Mouse (Mus musculus) embryonic facial prominence, embryonic 14.5 days (tissue): ENCODE results near the gene Camta1. TPM values are rescaled to one million over a fixed set of nuclear protein-coding genes. Genes with fewer than 3 reads are reported as not detected.

Experiments
- ATAC-seq: fragments of 200-750 bp; cut with Nextera tagmentation; 2 replicates; pipeline ENCODE4 v1.8.0; 2017; ENCODE audit warnings: low read depth, moderate number of reproducible peaks, moderate TSS enrichment
- DNase-seq: peaks from one replicate; pipeline ENCODE4 v3.0.0-alpha.2; 2015; ENCODE audit warnings: low spot score
- H3K27ac ChIP-seq: fragments of 300-500 bp; sonication (generic); replicated peaks from 2 replicates; pipeline ENCODE4 v1.5.1; 2014; ENCODE audit warnings: low read depth, mild to moderate bottlenecking, low read length, moderate library complexity
- H3K27me3 ChIP-seq: fragments of 300-500 bp; sonication (generic); replicated peaks from 2 replicates; pipeline ENCODE4 v1.6.1; 2014; ENCODE audit warnings: low read length; ENCODE audit not compliant: control insufficient read depth, insufficient read depth
- H3K36me3 ChIP-seq: fragments of 300-500 bp; sonication (generic); 2 replicates; pipeline ENCODE4 v1.6.1; 2014; ENCODE audit warnings: low read length, mixed read lengths; ENCODE audit not compliant: control insufficient read depth, insufficient read depth
- H3K4me1 ChIP-seq: fragments of 300-500 bp; sonication (generic); 2 replicates; pipeline ENCODE4 v1.6.1; 2014; ENCODE audit warnings: antibody characterized with exemption, low read length; ENCODE audit not compliant: control insufficient read depth, insufficient read depth
- H3K4me2 ChIP-seq: fragments of 300-500 bp; sonication (generic); 2 replicates; pipeline ENCODE4 v1.6.1; 2014; ENCODE audit warnings: low read depth, mild to moderate bottlenecking, low read length, moderate library complexity, mixed read lengths
- H3K4me3 ChIP-seq: fragments of 300-500 bp; sonication (generic); 2 replicates; pipeline ENCODE4 v1.5.1; 2014; ENCODE audit warnings: low read depth, mild to moderate bottlenecking, low read length
- H3K9ac ChIP-seq: fragments of 300-500 bp; sonication (generic); 2 replicates; pipeline ENCODE4 v1.6.1; 2014; ENCODE audit warnings: low read depth, mild to moderate bottlenecking, low read length, moderate library complexity, mixed read lengths
- H3K9me3 ChIP-seq: fragments of 300-500 bp; sonication (generic); 2 replicates; pipeline ENCODE4 v1.6.1; 2016; ENCODE audit warnings: low read length; ENCODE audit not compliant: control insufficient read depth
- WGBS: fragments of 180-500 bp; shearing (Covaris S2); extraction: QIAGEN DNeasy Blood & Tissue Kit; methylation state at CpG from one replicate; pipeline ENCODE4 v1.1.7; 2014; 5-methylcytosine and 5-hydroxymethylcytosine counted together
- polyA plus RNA-seq: library from polyadenylated mRNA; unstranded; fragments of >200 nt; fragmentation: Nextera tagmentation; extraction: Ambion mirVana; gene quantifications from 2 replicates; pipeline ENCODE4 v1.2.1, GENCODE M21; 2014

Gene Camta1
- polyA plus RNA-seq, 1 experiment from 2014 or later: 77.3 TPM

DNA sequence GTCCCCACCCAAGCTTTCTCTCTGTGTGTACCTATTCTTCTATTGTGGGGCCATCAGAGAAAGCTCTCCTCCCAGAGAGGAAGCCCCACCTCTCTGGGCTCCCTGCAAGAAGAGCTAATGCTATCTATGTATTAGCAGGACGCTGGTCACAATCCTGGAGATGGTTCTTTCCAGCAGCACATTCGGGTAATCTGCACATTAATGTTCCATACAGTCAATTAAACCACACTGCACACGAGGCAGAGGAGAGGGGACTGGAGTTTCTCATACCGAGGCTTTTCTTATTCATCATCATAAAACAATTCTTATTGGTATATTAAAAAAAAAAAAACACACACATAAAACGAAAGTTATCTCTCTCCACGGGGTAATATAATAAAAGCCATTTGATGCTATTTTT lies 409.8 kb downstream of the Camta1 start:
- WGBS: 66% methylated on average over 6 of the region's 6 CpGs
- Histone ChIP-seq H3K27ac (no peak overlapping the region), H3K36me3 (no peaks in the 10 kb centered on the region), H3K9ac (no peak overlapping the region), H3K4me1 (0 out of 2 replicates have a peak, but pooled peaks cover 2% of the 10 kb centered on the region), H3K4me3 (no peak overlapping the region), H3K9me3 (no peaks in the 10 kb centered on the region), H3K27me3 (no peaks in the 10 kb centered on the region), H3K4me2 (no peak overlapping the region)
- ATAC-seq (no peak), DNase-seq (no peak)

DNA sequence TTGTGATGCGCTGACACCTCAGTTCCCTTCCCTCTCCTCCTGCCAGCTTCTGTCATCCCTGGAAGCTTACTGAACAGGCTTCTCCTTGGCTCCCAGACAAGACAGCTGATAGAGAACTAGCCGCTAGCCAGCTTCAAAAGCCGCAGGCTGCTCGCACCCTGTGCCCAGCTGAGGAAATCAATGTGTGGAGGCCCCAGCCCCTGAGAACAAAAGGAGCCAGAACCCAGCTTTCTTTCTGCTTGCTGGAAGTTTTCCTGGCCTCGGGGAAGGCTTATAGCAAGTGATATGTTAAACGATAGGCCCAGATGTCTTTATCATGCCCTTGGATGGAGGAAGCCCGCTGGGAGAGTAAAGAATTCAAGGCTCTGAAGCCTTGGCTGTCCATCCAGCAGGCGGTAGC lies 411.7 kb downstream of the Camta1 start:
- 14% methylated on average over 8 of the region's 8 CpGs for WGBS
- H3K9me3 ChIP-seq: no peaks in the 10 kb centered on the region
- H3K27me3 ChIP-seq: no peaks in the 10 kb centered on the region
- ATAC-seq (peak; percentile 33; the same call in 1 of the 2 replicates), DNase-seq (peak; percentile 44)
- H3K4me1 ChIP-seq: 0 out of 2 replicates have a peak, but pooled peaks cover 2% of the 10 kb centered on the region
- no peak overlapping the region for H3K4me3 ChIP-seq
- no peaks in the 10 kb centered on the region for H3K36me3 ChIP-seq
- no peak overlapping the region for H3K27ac ChIP-seq
- H3K4me2 ChIP-seq: no peak overlapping the region
- no peak overlapping the region for H3K9ac ChIP-seq

- no peaks in the 10 kb centered on the region for H3K27me3 ChIP-seq
- no peak overlapping the region for H3K9ac ChIP-seq
- H3K4me3 ChIP-seq: no peak overlapping the region
- 0 out of 2 replicates have a peak, but pooled peaks cover 2% of the 10 kb centered on the region for H3K4me1 ChIP-seq
- ATAC-seq (no peak), DNase-seq (no peak)
- H3K9me3 ChIP-seq: no peaks in the 10 kb centered on the region
- WGBS: 88% methylated on average over 2 of the region's 2 CpGs
- H3K4me2 ChIP-seq: no peak overlapping the region
- H3K36me3 ChIP-seq: no peaks in the 10 kb centered on the region
- H3K27ac ChIP-seq: no peak overlapping the region
Observed at GRCm38 (mm10) chr4:151448341-151448740, 413.3 kb downstream of the Camta1 start.

- Histone ChIP-seq H3K4me1 (no peaks in the 10 kb centered on the region), H3K27me3 (no peaks in the 10 kb centered on the region), H3K9ac (no peak overlapping the region), H3K4me3 (no peak overlapping the region), H3K27ac (no peak overlapping the region), H3K36me3 (no peaks in the 10 kb centered on the region), H3K4me2 (no peak overlapping the region), H3K9me3 (peaks cover 8% of the 10 kb centered on the region; the same call in 1 of the 2 replicates)
- WGBS: 61% methylated on average over 4 of the region's 4 CpGs
- ATAC-seq: no peak
- no peak for DNase-seq
Observed at GRCm38 (mm10) chr4:151444665-151445064, 417.0 kb downstream of the Camta1 start.

- Histone ChIP-seq H3K4me1 (no peaks in the 10 kb centered on the region), H3K27ac (no peak overlapping the region), H3K9ac (no peak overlapping the region), H3K9me3 (peaks cover 8% of the 10 kb centered on the region; the same call in 1 of the 2 replicates), H3K4me2 (no peak overlapping the region), H3K36me3 (no peaks in the 10 kb centered on the region), H3K27me3 (no peaks in the 10 kb centered on the region), H3K4me3 (no peak overlapping the region)
- 49% methylated on average over 7 of the region's 7 CpGs for WGBS
- ATAC-seq: no peak
- DNase-seq: no peak
Observed at GRCm38 (mm10) chr4:151438561-151438960, 423.1 kb downstream of the Camta1 start.

DNA sequence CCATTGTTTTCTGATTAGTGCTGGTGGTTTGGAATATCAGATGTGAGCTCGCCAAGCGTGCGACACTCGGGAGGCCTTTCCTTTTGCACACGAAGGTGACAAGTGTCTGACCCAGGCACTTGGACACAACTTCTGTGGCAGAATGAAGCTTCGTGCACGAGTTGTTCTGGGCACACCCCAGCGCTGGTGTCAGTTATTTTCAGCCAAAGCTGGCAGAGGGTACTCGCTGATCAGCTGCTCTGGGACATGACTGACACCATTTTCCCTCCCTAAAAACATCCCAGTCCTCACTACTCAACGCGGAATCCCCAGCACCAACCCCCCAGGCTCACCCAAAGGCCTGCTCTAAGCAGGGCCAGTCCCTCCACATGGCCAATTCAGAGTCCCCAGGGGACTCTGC lies 423.8 kb downstream of the Camta1 start:
- Histone ChIP-seq H3K27me3 (no peaks in the 10 kb centered on the region), H3K4me1 (no peaks in the 10 kb centered on the region), H3K4me3 (no peak overlapping the region), H3K4me2 (no peak overlapping the region), H3K27ac (no peak overlapping the region), H3K36me3 (no peaks in the 10 kb centered on the region), H3K9ac (no peak overlapping the region), H3K9me3 (peaks cover 8% of the 10 kb centered on the region; the same call in 1 of the 2 replicates)
- 76% methylated on average over 11 of the region's 11 CpGs for WGBS
- no peak for ATAC-seq
- DNase-seq: no peak

GRCm38 (mm10) chr4:151425133-151425532 lies 436.5 kb downstream of the Camta1 start:
- DNase-seq: no peak
- 64% methylated on average over 3 of the region's 3 CpGs for WGBS
- Histone ChIP-seq H3K9ac (no peak overlapping the region), H3K4me1 (no peaks in the 10 kb centered on the region), H3K4me2 (no peak overlapping the region), H3K36me3 (no peaks in the 10 kb centered on the region), H3K4me3 (no peak overlapping the region), H3K27me3 (no peaks in the 10 kb centered on the region), H3K27ac (no peak overlapping the region), H3K9me3 (peaks cover 16% of the 10 kb centered on the region)
- no peak for ATAC-seq

DNA sequence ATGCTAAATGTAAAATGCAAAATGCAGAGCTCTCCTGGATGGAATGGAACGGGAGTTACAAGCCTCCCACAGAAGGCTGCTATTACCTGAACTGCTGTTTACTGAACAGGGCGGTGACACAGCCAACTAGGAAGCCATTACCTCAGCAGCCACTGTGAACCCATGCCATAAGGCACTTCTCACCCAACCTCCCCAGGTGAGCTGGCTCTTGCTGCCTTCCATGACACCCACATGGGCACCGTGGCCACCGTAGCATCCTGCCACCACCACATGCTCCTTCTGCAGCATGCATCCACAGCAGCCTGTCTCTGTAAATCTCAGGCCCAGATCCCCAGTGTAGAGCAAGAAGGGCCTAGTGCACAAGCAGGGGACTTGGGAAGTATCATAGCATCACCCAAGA lies 438.8 kb downstream of the Camta1 start:
- DNase-seq (no peak), ATAC-seq (no peak)
- H3K36me3 ChIP-seq: no peaks in the 10 kb centered on the region
- H3K27ac ChIP-seq: no peak overlapping the region
- no peak overlapping the region for H3K4me2 ChIP-seq
- no peaks in the 10 kb centered on the region for H3K4me1 ChIP-seq
- 83% methylated on average over 4 of the region's 4 CpGs for WGBS
- H3K9me3 ChIP-seq: peaks cover 16% of the 10 kb centered on the region
- H3K9ac ChIP-seq: no peak overlapping the region
- no peak overlapping the region for H3K4me3 ChIP-seq
- no peaks in the 10 kb centered on the region for H3K27me3 ChIP-seq

DNA sequence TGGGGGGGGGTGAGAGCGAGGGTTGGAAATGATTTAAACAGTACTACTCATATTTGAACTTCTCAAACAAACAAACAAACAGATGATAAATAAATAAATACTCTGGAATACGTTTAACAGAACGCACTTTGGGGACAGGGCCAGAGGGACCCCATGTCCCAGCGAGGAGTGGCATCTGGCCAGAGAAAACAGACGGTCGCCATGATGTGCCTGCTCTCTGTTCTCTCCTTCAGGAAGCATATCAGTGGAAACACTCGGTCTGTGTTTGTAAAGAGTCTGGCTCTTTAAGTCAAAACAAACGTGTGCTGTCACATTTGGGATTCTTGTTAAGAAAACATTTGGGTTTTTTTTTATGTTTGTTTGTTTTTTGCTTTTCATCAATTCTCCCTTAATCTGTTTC lies 439.3 kb downstream of the Camta1 start:
- 50% methylated on average over 8 of the region's 8 CpGs for WGBS
- Histone ChIP-seq H3K9me3 (peaks cover 12% of the 10 kb centered on the region), H3K9ac (no peak overlapping the region), H3K27me3 (no peaks in the 10 kb centered on the region), H3K4me2 (no peak overlapping the region), H3K27ac (no peak overlapping the region), H3K36me3 (no peaks in the 10 kb centered on the region), H3K4me1 (no peaks in the 10 kb centered on the region), H3K4me3 (no peak overlapping the region)
- DNase-seq (peak; percentile 12), ATAC-seq (no peak)
